8 mouse cellular contexts compared by ENCODE assay signal in the genomic region with DNA sequence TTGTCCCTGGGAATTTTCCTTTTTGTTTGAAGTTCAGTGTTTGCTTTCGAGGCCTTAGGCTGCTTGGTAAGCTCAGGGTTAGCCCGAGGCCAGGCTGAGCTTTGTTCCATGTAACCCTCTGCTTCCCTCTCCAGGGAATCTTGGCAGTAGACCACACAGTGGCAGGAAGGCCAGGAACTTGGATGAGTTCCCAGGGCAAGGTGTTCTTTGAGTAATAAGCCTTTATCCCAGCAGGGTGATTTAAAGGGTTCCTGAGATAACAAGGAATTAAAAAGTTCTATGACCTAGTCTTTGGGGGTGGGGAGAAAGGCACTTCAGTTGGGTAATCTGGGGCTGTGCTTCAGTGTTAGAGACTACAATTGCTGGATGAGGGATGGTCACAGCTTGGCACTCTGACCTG. TPM values are rescaled to one million over a fixed set of nuclear protein-coding genes. Genes with fewer than 3 reads are reported as not detected.
DNase-seq lines count a peak whose midpoint lies in the region; ATAC-seq lines count a peak whose summit lies in the region.
"Had no signal": no experiment of that assay in that cellular context is flagged by ENCODE, and none has a peak within 500 bp of the region (broad histone marks: within the 10 kb centered on the region; RNA-seq: fewer than 3 reads in every experiment).

No protein-coding gene starts in this region.

- no peaks in the 10 kb centered on the region for H3K9me3 ChIP-seq in heart, embryonic 15.5 days (replicated peaks)
- no peaks in the 10 kb centered on the region for H3K9me3 ChIP-seq in liver, embryonic 16.5 days (replicated peaks; ENCODE audit: control insufficient read depth, low read length)

- H3K4me3 ChIP-seq in heart, embryonic 15.5 days, result no peak overlapping the region
- no peak overlapping the region for H3K4me3 ChIP-seq in liver, embryonic 16.5 days (ENCODE audit: low read depth, low read length)

- whole genome bisulfite sequencing in heart, embryonic 15.5 days, result 20% methylated on average over 2 of the region's 2 CpGs
- WGBS in liver, embryonic 16.5 days (ENCODE audit: insufficient replicate concordance), result 63% methylated on average over 2 of the region's 2 CpGs

- DNase-seq in adipocyte (ENCODE audit: low spot score), result peak; percentile 76
- DNase-seq in adrenal gland, postnatal 10 days, result peak; percentile 88
- no peak for DNase-seq in retina, postnatal 1 day
- no peak for DNase-seq in left cerebral cortex, adult 18-20 months (ENCODE audit: low spot score in 2 of 2)
- DNase-seq in frontal cortex, adult 2 months (ENCODE audit: extremely low spot score in 1 of 2, low spot score in 1 of 2), result no peak

- peaks cover 37% of the 10 kb centered on the region for H3K36me3 ChIP-seq in heart, embryonic 15.5 days
- H3K36me3 ChIP-seq in liver, embryonic 16.5 days (ENCODE audit: control insufficient read depth, insufficient read depth), result peaks cover 12% of the 10 kb centered on the region

- H3K9ac ChIP-seq in heart, embryonic 15.5 days, result no peak overlapping the region
- H3K9ac ChIP-seq in liver, embryonic 16.5 days (ENCODE audit: low read depth, low read length), result no peak overlapping the region

- no peaks in the 10 kb centered on the region for H3K27me3 ChIP-seq in heart, embryonic 15.5 days
- H3K27me3 ChIP-seq in liver, embryonic 16.5 days (ENCODE audit: control insufficient read depth, insufficient read depth, low read depth, low read length), result no peaks in the 10 kb centered on the region

- H3K27ac ChIP-seq in heart, embryonic 15.5 days, result peak overlapping the region; percentile 62
- H3K27ac ChIP-seq in liver, embryonic 16.5 days (ENCODE audit: low read length), result peak overlapping the region; percentile 55

- ATAC-seq in heart, embryonic 15.5 days (replicated peaks; ENCODE audit: insufficient number of reproducible peaks, insufficient read depth, low FRiP score, low read depth), result peak; percentile 61
- ATAC-seq in liver, embryonic 16.5 days (ENCODE audit: low read depth), result peak; percentile 48

- H3K4me1 ChIP-seq in heart, embryonic 15.5 days (replicated peaks), result peaks cover 39% of the 10 kb centered on the region
- H3K4me1 ChIP-seq in liver, embryonic 16.5 days (ENCODE audit: control insufficient read depth, low read depth, low read length), result peaks cover 18% of the 10 kb centered on the region

- peak overlapping the region; percentile 31; the same call in 1 of the 2 replicates for H3K4me2 ChIP-seq in heart, embryonic 15.5 days
- H3K4me2 ChIP-seq in liver, embryonic 16.5 days (ENCODE audit: low read depth, low read length), result no peak overlapping the region

RNA-seq across cellular contexts. Expression of a gene that starts 4.5 kb away (rescaled TPM):
- total RNA-seq in adrenal gland, postnatal 10 days (2021), result 100 to 1,000 TPM; 564 to 570 TPM
- 487 and 517 TPM in 2 replicates for polyA plus RNA-seq in heart, embryonic 15.5 days (2015; fragmentation: Nextera tagmentation; extraction: Ambion mirVana)
- 243 and 245 TPM in 2 replicates for polyA plus RNA-seq in liver, embryonic 16.5 days (2015; fragmentation: Nextera tagmentation; extraction: Ambion mirVana)
- 100 to 1,000 TPM; 194 to 196 TPM for total RNA-seq in left cerebral cortex, adult 18-20 months (2021)
- polyA plus RNA-seq in frontal cortex, adult 2 months (2012; rRNA removed), result 316 and 318 TPM in 2 replicates

RNA-seq across cellular contexts. Expression of a gene that starts 4.5 kb away (rescaled TPM):
- total RNA-seq in adrenal gland, postnatal 10 days (2021), result 1,000 to 10,000 TPM; 1,671 to 1,675 TPM
- polyA plus RNA-seq in heart, embryonic 15.5 days (2015; fragmentation: Nextera tagmentation; extraction: Ambion mirVana), result 456 and 543 TPM in 2 replicates
- 389 and 463 TPM in 2 replicates for polyA plus RNA-seq in liver, embryonic 16.5 days (2015; fragmentation: Nextera tagmentation; extraction: Ambion mirVana)
- 100 to 1,000 TPM; 702 to 765 TPM for total RNA-seq in left cerebral cortex, adult 18-20 months (2021)
- 683 and 811 TPM in 2 replicates for polyA plus RNA-seq in frontal cortex, adult 2 months (2012; rRNA removed)

RNA-seq across cellular contexts. Expression of a gene that starts 14.0 kb away (rescaled TPM):
- total RNA-seq in adrenal gland, postnatal 10 days (2021), result 10 to 100 TPM; 29.6 to 39.4 TPM
- 31.4 and 39.9 TPM in 2 replicates for polyA plus RNA-seq in heart, embryonic 15.5 days (2015; fragmentation: Nextera tagmentation; extraction: Ambion mirVana)
- polyA plus RNA-seq in liver, embryonic 16.5 days (2015; fragmentation: Nextera tagmentation; extraction: Ambion mirVana), result 11.9 and 12.1 TPM in 2 replicates
- 10 to 100 TPM; 24.2 to 24.4 TPM for total RNA-seq in left cerebral cortex, adult 18-20 months (2021)
- polyA plus RNA-seq in frontal cortex, adult 2 months (2012; rRNA removed), result 30.1 and 31.8 TPM in 2 replicates

RNA-seq across cellular contexts. Expression of a gene that starts 18.6 kb away (rescaled TPM):
- total RNA-seq in adrenal gland, postnatal 10 days (2021), result 100 to 1,000 TPM in 1 of 2 experiments, 10 to 100 TPM in 1; 85.3 to 108 TPM
- polyA plus RNA-seq in heart, embryonic 15.5 days (2015; fragmentation: Nextera tagmentation; extraction: Ambion mirVana), result 44.1 and 52.6 TPM in 2 replicates
- 10.0 and 13.7 TPM in 2 replicates for polyA plus RNA-seq in liver, embryonic 16.5 days (2015; fragmentation: Nextera tagmentation; extraction: Ambion mirVana)
- 10 to 100 TPM; 27.5 to 32.7 TPM for total RNA-seq in left cerebral cortex, adult 18-20 months (2021)
- polyA plus RNA-seq in frontal cortex, adult 2 months (2012; rRNA removed), result 171 and 180 TPM in 2 replicates

RNA-seq across cellular contexts. Expression of a gene that starts 44.7 kb away (rescaled TPM):
- not detected for total RNA-seq in adrenal gland, postnatal 10 days (2021)
- polyA plus RNA-seq in heart, embryonic 15.5 days (2015; fragmentation: Nextera tagmentation; extraction: Ambion mirVana), result not detected in 2 replicates
- polyA plus RNA-seq in liver, embryonic 16.5 days (2015; fragmentation: Nextera tagmentation; extraction: Ambion mirVana), result not detected in 2 replicates
- total RNA-seq in left cerebral cortex, adult 18-20 months (2021), result not detected
- not detected in 2 replicates for polyA plus RNA-seq in frontal cortex, adult 2 months (2012; rRNA removed)
- total RNA-seq: adrenal gland, postnatal 4 days had no signal

Comparison
In these comparisons a context has a peak if more than half of its experiments do, and no peak if none do; other contexts are left out.
1. DNase-seq: peak in adipocyte (single experiment) and adrenal gland, postnatal 10 days (single experiment); none in retina, postnatal 1 day (single experiment), left cerebral cortex, adult 18-20 months (0 of 2) and frontal cortex, adult 2 months (0 of 2).